Mouse (Mus musculus) small intestine, adult 2 months (tissue): ENCODE measurements around the gene Rbm44.

ENCODE experiments used
- CTCF ChIP-seq: fragments of 200-500 bp; IDR thresholded peaks from 2 replicates; pipeline ENCODE4 v1.5.1; 2012; ENCODE audit warnings: low read depth, mild to moderate bottlenecking, control low read depth, inconsistent platforms, low read length, moderate library complexity, mixed read lengths; ENCODE audit not compliant: insufficient replicate concordance, insufficient read length; ENCODE audit errors: extremely low read depth
- POLR2A ChIP-seq: fragments of 200-500 bp; IDR thresholded peaks from 2 replicates; pipeline ENCODE4 v1.6.1; 2012; ENCODE audit warnings: low read depth, mild to moderate bottlenecking, control low read depth, inconsistent platforms, low read length, moderate library complexity

DNA sequence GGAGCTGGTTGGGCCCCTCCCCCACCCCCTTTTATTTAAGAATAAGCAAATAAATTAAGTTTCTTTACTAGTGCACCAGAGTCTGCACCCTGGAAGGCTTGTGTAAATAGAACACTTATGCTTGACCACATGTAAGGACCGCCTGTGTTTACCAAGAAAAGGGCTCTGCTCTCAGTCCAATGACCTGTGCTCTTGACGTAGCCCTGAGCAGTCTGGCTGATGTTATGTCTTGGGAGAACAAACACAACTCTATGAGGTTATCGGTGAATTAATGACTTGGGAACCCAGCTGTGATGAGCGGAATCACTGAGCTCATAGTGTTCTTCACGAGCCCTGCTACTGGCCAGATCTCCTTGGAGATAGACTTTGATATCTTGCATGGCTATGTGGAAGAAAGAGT is 36.4 kb downstream of the Rbm44 start:
- TF ChIP-seq CTCF = no peak
- no peak for TF ChIP-seq POLR2A
